Mouse (Mus musculus) CH12.LX (cell line): ENCODE results near the gene Gm49384.
A peak's percentile ranks its signal among the peaks of the same experiment; 100 is the strongest.

Experiments
- EP300 ChIP-seq: IDR thresholded peaks from 2 replicates; pipeline ENCODE4 v1.6.1; 2011; ENCODE audit warnings: low read length, improper control_type of control experiment
- GABPA ChIP-seq: IDR thresholded peaks from 2 replicates; pipeline ENCODE4 v1.6.1; 2012; ENCODE audit warnings: low read depth, low read length, improper control_type of control experiment, inconsistent platforms; ENCODE audit not compliant: insufficient replicate concordance
- HCFC1 ChIP-seq: IDR thresholded peaks from 2 replicates; pipeline ENCODE4 v1.6.1; 2012; ENCODE audit warnings: low read depth, mild to moderate bottlenecking, inconsistent platforms, low read length, improper control_type of control experiment
- JUND ChIP-seq: conservative IDR thresholded peaks from 2 replicates; pipeline ENCODE4 v1.6.1; 2011; ENCODE audit warnings: low read depth, low read length, improper control_type of control experiment
- KAT2A ChIP-seq: IDR thresholded peaks from 2 replicates; pipeline ENCODE4 v1.6.1; 2012; ENCODE audit warnings: low read length, improper control_type of control experiment, inconsistent platforms; ENCODE audit not compliant: insufficient replicate concordance
- POLR2A ChIP-seq: IDR thresholded peaks from 2 replicates; pipeline ENCODE4 v1.6.1; 2011; ENCODE audit warnings: low read depth, mild to moderate bottlenecking, improper control_type of control experiment, low read length
- SIN3A ChIP-seq: IDR thresholded peaks from 2 replicates; pipeline ENCODE4 v1.6.1; 2012; ENCODE audit warnings: low read length, improper control_type of control experiment, inconsistent platforms
- TCF12 ChIP-seq: IDR thresholded peaks from 2 replicates; pipeline ENCODE4 v1.6.1; 2014; ENCODE audit warnings: low read depth, mild to moderate bottlenecking, inconsistent platforms, low read length, improper control_type of control experiment

GRCm38 (mm10) chr12:69213186-69213777 lies 9.2 kb upstream of the Gm49384 start:
- no peak for TF ChIP-seq POLR2A
- TF ChIP-seq JUND = peak; percentile 58; the same call in 1 of the 2 replicates
- TF ChIP-seq HCFC1 = peak; percentile 42
- TF ChIP-seq GABPA = no peak
- TF ChIP-seq EP300 = peak; percentile 95
- TF ChIP-seq KAT2A = 0 out of 2 replicates have a peak, but pooled peaks have one; percentile 60
- peak; percentile 99 for TF ChIP-seq TCF12
- peak; percentile 83; the same call in 1 of the 2 replicates for TF ChIP-seq SIN3A
